Mouse (Mus musculus): ENCODE data around the gene Gsn. TPM values are rescaled to one million over a fixed set of nuclear protein-coding genes. Genes with fewer than 3 reads are reported as not detected.
A peak's percentile ranks its signal among the peaks of the same experiment; 100 is the strongest.

Gene Gsn
- total and polyA plus RNA-seq, 3 experiments: 24.2 to 54.2 (median 42.9) TPM

DNA sequence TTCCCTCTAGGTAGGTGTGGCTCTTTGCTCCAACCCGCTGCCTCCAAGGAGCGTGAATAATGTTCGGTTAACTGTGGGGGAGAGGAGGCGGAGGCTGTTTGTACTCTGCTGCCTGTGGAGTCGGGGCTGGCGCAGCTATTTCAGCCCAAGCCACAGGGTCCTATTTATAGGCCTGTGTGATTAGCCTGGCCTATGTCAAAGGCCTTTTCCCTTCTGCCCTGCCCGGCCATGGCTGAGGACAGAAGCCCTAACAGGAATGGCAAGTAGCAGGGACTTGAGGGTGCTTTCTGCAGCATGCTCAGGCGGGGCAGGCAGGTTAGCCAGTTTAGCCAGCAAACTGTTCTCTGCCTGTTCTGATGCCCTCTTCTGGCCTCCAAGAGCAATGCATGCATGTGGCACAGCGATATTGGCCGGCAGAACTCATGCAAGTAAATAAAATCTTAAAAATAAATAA, 14.4 kb downstream of the Gsn start:
- in situ Hi-C loops (cut with MboI; ENCODE audit: low pct_ligation_motif_present, low pct_unique_long_range_greater_than_20kb, low sequenced_read_pairs): no loop called here
- no peaks in the 10 kb centered on the region for H3K27me3 ChIP-seq (replicated peaks)
- no peaks in the 10 kb centered on the region for H3K79me2 ChIP-seq (replicated peaks; ENCODE audit: control insufficient read depth, extremely low read depth, insufficient read depth, poor library complexity, severe bottlenecking)
- dilution Hi-C loops (cut with MboI; ENCODE audit: extremely low pct_ligation_motif_present, extremely low pct_unique_long_range_greater_than_20kb, low sequenced_read_pairs): no loop called here
- no peak overlapping the region for H3K4me3 ChIP-seq (replicated peaks in 1 of 3; ENCODE audit: low read depth in 2 of 3, low read length in 2 of 3, poor library complexity in 1 of 3)
- H3K36me3 ChIP-seq (replicated peaks in 1 of 2; ENCODE audit: control insufficient read depth in 1 of 2, insufficient read depth in 1 of 2, low read length in 1 of 2): peaks cover 0 to 7% of the 10 kb centered on the region in 2 experiments
- peak; percentile 63 for DNase-seq (ENCODE audit: extremely low read depth)
- no peaks in the 10 kb centered on the region for H3K9me3 ChIP-seq (replicated peaks; ENCODE audit: low read length)
- H3K4me1 ChIP-seq (ENCODE audit: control insufficient read depth in 1 of 2, insufficient read depth in 2 of 2): peaks cover 15 to 40% of the 10 kb centered on the region in 2 experiments
- no peak overlapping the region for H3K9ac ChIP-seq (ENCODE audit: insufficient read depth, low read depth)
- TF ChIP-seq JUND (conservative IDR thresholded peaks at IDR 0.05; ENCODE audit: low read depth, low read length) (no peak), MAX (IDR thresholded peaks at IDR 0.05; ENCODE audit: low read length) (0 out of 2 replicates have a peak, but pooled peaks have one; percentile 19), MAFK (IDR thresholded peaks at IDR 0.05; ENCODE audit: insufficient replicate concordance, low read length) (no peak), CTCF (conservative IDR thresholded peaks at IDR 0.05 in 1 of 2, IDR thresholded peaks at IDR 0.05 in 1 of 2; ENCODE audit: low read depth in 2 of 2, low read length in 2 of 2) (peak; percentile 58 to 89), IRF4 (IDR thresholded peaks at IDR 0.05; ENCODE audit: low read depth, low read length) (peak; percentile 14; the same call in 1 of the 2 replicates), E2F4 (IDR thresholded peaks at IDR 0.05; ENCODE audit: insufficient replicate concordance, low read depth, low read length) (no peak), ZC3H11A (IDR thresholded peaks at IDR 0.05; ENCODE audit: low read depth, low read length) (peak; percentile 89), NELFE (IDR thresholded peaks at IDR 0.05; ENCODE audit: low read depth, low read length) (0 out of 2 replicates have a peak, but pooled peaks have one; percentile 22), MYC (IDR thresholded peaks at IDR 0.05; ENCODE audit: low read depth, low read length) (peak; percentile 71), BHLHE40 (IDR thresholded peaks at IDR 0.05; ENCODE audit: low read depth, low read length) (0 out of 2 replicates have a peak, but pooled peaks have one; percentile 8), CHD1 (IDR thresholded peaks at IDR 0.05; ENCODE audit: low read depth, low read length) (no peak), RCOR1 (conservative IDR thresholded peaks at IDR 0.05; ENCODE audit: low read depth, low read length) (no peak), TCF12 (IDR thresholded peaks at IDR 0.05; ENCODE audit: low read depth, low read length) (0 out of 2 replicates have a peak, but pooled peaks have one; percentile 35), GABPA (IDR thresholded peaks at IDR 0.05; ENCODE audit: insufficient replicate concordance, low read depth, low read length) (no peak), ZNF384 (IDR thresholded peaks at IDR 0.05; ENCODE audit: low read depth, low read length) (no peak), ZMIZ1 (IDR thresholded peaks at IDR 0.05; ENCODE audit: low read depth, low read length) (no peak), RAD21 (IDR thresholded peaks at IDR 0.05; ENCODE audit: low read depth, low read length) (peak; percentile 74), SMC3 (IDR thresholded peaks at IDR 0.05; ENCODE audit: low read depth, low read length) (peak; percentile 97), MEF2A (IDR thresholded peaks at IDR 0.05; ENCODE audit: borderline replicate concordance, low read depth, low read length) (0 out of 2 replicates have a peak, but pooled peaks have one; percentile 13), ETS1 (conservative IDR thresholded peaks at IDR 0.05; ENCODE audit: low read depth, low read length) (no peak), MXI1 (IDR thresholded peaks at IDR 0.05; ENCODE audit: low read depth, low read length) (no peak; the same call in 1 of the 2 replicates), SIN3A (IDR thresholded peaks at IDR 0.05; ENCODE audit: low read length) (peak; percentile 36; the same call in 1 of the 2 replicates), TBP (conservative IDR thresholded peaks at IDR 0.05; ENCODE audit: low read depth, low read length) (no peak), NRF1 (IDR thresholded peaks at IDR 0.05; ENCODE audit: low read depth, low read length) (0 out of 2 replicates have a peak, but pooled peaks have one; percentile 10), CHD2 (IDR thresholded peaks at IDR 0.05; ENCODE audit: low read length) (no peak)
- no peak overlapping the region for H3K27ac ChIP-seq (ENCODE audit: insufficient read depth, low read depth)
- H3K4me2 ChIP-seq (ENCODE audit: insufficient read depth, low read depth, poor library complexity, severe bottlenecking): no peak overlapping the region
